Mouse (Mus musculus) limb, embryonic 14.5 days (tissue): Measurements from ENCODE around the gene Abcf2. TPM values are rescaled to one million over a fixed set of nuclear protein-coding genes. Genes with fewer than 3 reads are reported as not detected.

ENCODE experiments used
- ATAC-seq: fragments of 200-750 bp; cut with Nextera tagmentation; 2 replicates; pipeline ENCODE4 v1.8.0; 2017; ENCODE audit warnings: low read depth, moderate number of reproducible peaks, moderate TSS enrichment; ENCODE audit not compliant: low FRiP score
- DNase-seq: peaks from one replicate; pipeline ENCODE4 v3.0.0-alpha.2; 2015; ENCODE audit warnings: low spot score
- H3K27ac ChIP-seq: fragments of 300-500 bp; sonication (generic); replicated peaks from 2 replicates; pipeline ENCODE4 v1.5.1; 2014; ENCODE audit warnings: low read depth, mild to moderate bottlenecking, low read length, moderate library complexity, mixed read lengths
- H3K27me3 ChIP-seq: fragments of 300-500 bp; sonication (generic); 2 replicates; pipeline ENCODE4 v1.6.1; 2014; ENCODE audit warnings: low read length, mixed read lengths; ENCODE audit not compliant: control insufficient read depth, insufficient read depth
- H3K36me3 ChIP-seq: fragments of 300-500 bp; sonication (generic); 2 replicates; pipeline ENCODE4 v1.6.1; 2014; ENCODE audit warnings: mild to moderate bottlenecking, low read length, moderate library complexity, mixed read lengths; ENCODE audit not compliant: control insufficient read depth, insufficient read depth
- H3K4me1 ChIP-seq: fragments of 300-500 bp; sonication (generic); 2 replicates; pipeline ENCODE4 v1.6.1; 2014; ENCODE audit warnings: antibody characterized with exemption, low read length, mixed read lengths; ENCODE audit not compliant: control insufficient read depth, insufficient read depth
- H3K4me2 ChIP-seq: fragments of 300-500 bp; sonication (generic); replicated peaks from 2 replicates; pipeline ENCODE4 v1.6.1; 2014; ENCODE audit warnings: low read depth, mild to moderate bottlenecking, low read length, moderate library complexity; ENCODE audit not compliant: severe bottlenecking
- H3K4me3 ChIP-seq: fragments of 300-500 bp; sonication (generic); replicated peaks from 2 replicates; pipeline ENCODE4 v1.5.1; 2014; ENCODE audit warnings: low read length
- H3K9ac ChIP-seq: fragments of 300-500 bp; sonication (generic); 2 replicates; pipeline ENCODE4 v1.6.1; 2014; ENCODE audit warnings: mild to moderate bottlenecking, low read depth, low read length, moderate library complexity; ENCODE audit not compliant: severe bottlenecking
- H3K9me3 ChIP-seq: fragments of 300-500 bp; sonication (generic); 2 replicates; pipeline ENCODE4 v1.6.1; 2016; ENCODE audit warnings: low read length; ENCODE audit not compliant: control insufficient read depth
- POLR2A ChIP-seq: fragments of 200-500 bp; IDR thresholded peaks from 2 replicates; pipeline ENCODE4 v1.8.0; 2012; ENCODE audit warnings: inconsistent platforms, mild to moderate bottlenecking, moderate library complexity, borderline replicate concordance; ENCODE audit not compliant: insufficient read depth, insufficient read length; ENCODE audit errors: extremely low read depth
- WGBS: fragments of 180-500 bp; shearing (Covaris S2); extraction: QIAGEN DNeasy Blood & Tissue Kit; methylation state at CpG from one replicate; pipeline ENCODE4 v1.1.7; 2014; 5-methylcytosine and 5-hydroxymethylcytosine counted together
- polyA plus RNA-seq, 2 experiments: library from polyadenylated mRNA; depleted of rRNA in 1 of 2; stranded (reverse) in 1 of 2; unstranded in 1 of 2; fragments of >200 nt; fragmentation: Nextera tagmentation in 1 of 2; extraction: Ambion mirVana in 1 of 2; gene quantifications; 2 replicates each; pipeline versions ENCODE4 v1.2.1 to v1.2.3; 2012 to 2014

Abcf2 gene
- polyA plus RNA-seq, 2 experiments = 81.0 to 94.3 TPM

- WGBS = 6% methylated on average over 21 of the region's 33 CpGs
- peak overlapping the region; percentile 91 for H3K9ac ChIP-seq
- H3K4me3 ChIP-seq = peak overlapping the region; percentile 76
- TF ChIP-seq POLR2A = no peak
- no peaks in the 10 kb centered on the region for H3K27me3 ChIP-seq
- peak overlapping the region; percentile 95 for H3K4me2 ChIP-seq
- peaks cover 65% of the 10 kb centered on the region for H3K4me1 ChIP-seq
- no peak for DNase-seq
- ATAC-seq = peak; percentile 2; the same call in 1 of the 2 replicates
- no peaks in the 10 kb centered on the region for H3K9me3 ChIP-seq
- peak overlapping the region; percentile 100 for H3K27ac ChIP-seq
- H3K36me3 ChIP-seq = 0 out of 2 replicates have a peak, but pooled peaks cover 6% of the 10 kb centered on the region
These were observed 24.0 kb upstream of the Abcf2 start for GRCm38 (mm10) chr5:24601071-24601835.

DNA sequence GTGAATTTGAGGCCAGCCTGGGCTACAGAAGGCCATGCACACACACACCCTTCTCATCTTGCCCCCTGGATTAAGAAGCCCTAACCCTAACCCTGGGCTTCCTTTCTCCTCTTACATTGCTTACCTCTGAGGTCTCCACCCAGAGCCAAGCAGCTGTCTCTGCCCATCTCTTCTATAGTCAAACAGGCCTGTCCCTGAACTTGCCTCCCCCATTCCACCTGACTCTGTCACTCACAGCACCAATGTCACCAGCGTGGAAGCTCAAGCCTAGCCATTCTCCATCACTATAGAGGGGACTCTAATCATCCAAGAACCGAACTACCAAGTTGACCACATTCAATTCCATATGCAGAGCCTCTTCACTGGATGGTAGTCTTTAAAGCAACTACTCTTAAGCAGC is 23.0 kb upstream of the Abcf2 start:
- DNase-seq (peak; percentile 63), ATAC-seq (no peak)
- no peak overlapping the region for H3K9ac ChIP-seq
- no peaks in the 10 kb centered on the region for H3K9me3 ChIP-seq
- H3K4me3 ChIP-seq = peak overlapping the region; percentile 76; the same call in 1 of the 2 replicates
- peaks cover 55% of the 10 kb centered on the region for H3K4me1 ChIP-seq
- H3K36me3 ChIP-seq = peaks cover 16% of the 10 kb centered on the region
- H3K4me2 ChIP-seq = peak overlapping the region; percentile 95
- WGBS = 80% methylated on average over 2 of the region's 2 CpGs
- no peak for TF ChIP-seq POLR2A
- H3K27ac ChIP-seq = peak overlapping the region; percentile 100; the same call in 1 of the 2 replicates
- H3K27me3 ChIP-seq = no peaks in the 10 kb centered on the region

DNA sequence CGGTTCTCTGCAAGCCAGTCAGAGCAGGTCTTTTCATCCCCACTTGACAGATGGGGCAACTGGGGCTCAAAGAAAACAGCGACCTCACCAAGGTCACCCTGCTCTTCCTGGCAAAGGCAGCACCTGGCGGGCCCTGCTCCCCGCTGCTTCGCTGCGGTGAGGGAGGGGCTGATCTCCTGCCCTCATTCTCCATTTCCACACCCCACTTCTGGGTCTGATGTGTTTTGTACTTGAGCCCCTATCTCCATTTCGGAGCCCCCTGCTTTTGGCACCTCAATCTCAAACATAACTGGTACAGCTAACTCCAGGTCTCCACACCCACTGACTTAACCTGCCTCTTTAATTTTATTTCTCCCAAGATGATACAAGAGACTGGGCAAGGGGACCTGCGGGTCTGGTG is 21.9 kb upstream of the Abcf2 start:
- ATAC-seq (no peak), DNase-seq (no peak)
- H3K4me3 ChIP-seq = peak overlapping the region; percentile 47
- no peak for TF ChIP-seq POLR2A
- H3K9me3 ChIP-seq = no peaks in the 10 kb centered on the region
- no peak overlapping the region for H3K27ac ChIP-seq
- peaks cover 27% of the 10 kb centered on the region for H3K36me3 ChIP-seq
- WGBS = 16% methylated on average over 8 of the region's 8 CpGs
- H3K4me1 ChIP-seq = peaks cover 52% of the 10 kb centered on the region
- peak overlapping the region; percentile 98 for H3K4me2 ChIP-seq
- no peaks in the 10 kb centered on the region for H3K27me3 ChIP-seq
- peak overlapping the region; percentile 56 for H3K9ac ChIP-seq

DNA sequence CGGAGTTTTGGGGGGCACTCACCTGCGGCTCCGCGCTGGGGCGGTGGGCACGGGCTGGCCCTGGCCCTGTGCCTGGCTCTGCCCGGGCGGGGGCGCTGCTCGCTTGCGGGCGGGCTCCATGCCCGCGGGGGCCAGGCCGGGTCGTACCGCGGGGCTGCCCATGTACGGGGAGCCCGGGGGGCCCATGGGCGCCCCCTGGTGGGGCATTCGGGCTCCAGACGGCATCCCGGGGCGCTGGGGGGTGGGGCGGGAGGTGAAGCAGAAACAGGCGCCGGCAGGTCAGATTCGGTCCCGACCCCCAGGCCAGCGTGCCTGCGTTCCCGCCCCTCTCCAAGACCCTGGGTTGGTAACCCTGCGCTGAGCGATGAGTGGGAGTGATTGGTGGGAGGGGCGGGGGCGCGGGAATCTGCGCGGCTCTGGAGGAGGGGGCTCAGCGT is 21.3 kb upstream of the Abcf2 start:
- H3K9me3 ChIP-seq = no peaks in the 10 kb centered on the region
- ATAC-seq = no peak
- H3K4me2 ChIP-seq = peak overlapping the region; percentile 98
- peaks cover 46% of the 10 kb centered on the region for H3K4me1 ChIP-seq
- no peaks in the 10 kb centered on the region for H3K27me3 ChIP-seq
- TF ChIP-seq POLR2A = no peak
- peaks cover 32% of the 10 kb centered on the region for H3K36me3 ChIP-seq
- peak overlapping the region; percentile 56 for H3K9ac ChIP-seq
- no peak overlapping the region for H3K27ac ChIP-seq
- WGBS = 1% methylated on average over 36 of the region's 41 CpGs
- no peak for DNase-seq
- peak overlapping the region; percentile 47 for H3K4me3 ChIP-seq

DNA sequence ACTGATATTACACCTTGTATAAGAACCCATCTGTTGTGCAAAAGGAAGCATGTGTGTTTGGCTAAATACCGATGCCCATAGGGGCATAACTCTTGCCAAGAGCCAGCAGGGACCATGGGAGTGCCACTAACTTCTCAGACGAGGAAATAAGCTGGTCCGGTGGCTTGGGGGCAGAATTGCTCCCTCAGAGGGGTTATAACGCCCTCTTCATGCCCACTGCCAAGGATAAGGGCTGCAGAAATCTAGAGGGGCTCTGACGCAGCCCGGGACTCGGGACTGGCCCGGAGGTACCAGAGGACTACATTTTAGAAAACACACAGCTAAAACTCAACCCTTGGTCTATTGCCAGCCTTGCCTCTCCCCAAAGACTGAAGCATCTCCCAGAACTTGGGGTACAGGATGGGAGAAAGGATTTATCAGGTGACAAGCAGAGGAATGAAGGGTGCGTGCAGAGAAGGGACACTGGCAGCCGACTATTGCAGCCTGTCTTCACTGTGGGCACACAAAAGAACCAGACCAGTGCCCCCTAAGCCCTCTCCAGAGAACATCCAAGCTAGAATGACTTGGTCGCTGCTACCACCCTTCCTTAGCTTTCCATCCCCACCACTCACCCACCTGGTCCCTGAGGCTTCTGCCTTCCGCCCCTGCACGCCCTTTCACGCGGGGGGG is 20.8 kb upstream of the Abcf2 start:
- Histone ChIP-seq H3K4me2 (peak overlapping the region; percentile 98), H3K4me1 (peaks cover 41% of the 10 kb centered on the region), H3K27me3 (no peaks in the 10 kb centered on the region), H3K36me3 (peaks cover 38% of the 10 kb centered on the region), H3K27ac (no peak overlapping the region), H3K9me3 (no peaks in the 10 kb centered on the region), H3K4me3 (peak overlapping the region; percentile 47), H3K9ac (peak overlapping the region; percentile 56)
- no peak for TF ChIP-seq POLR2A
- DNase-seq (no peak), ATAC-seq (no peak)
- WGBS = 24% methylated on average over 15 of the region's 15 CpGs
